Mouse (Mus musculus) heart, postnatal 25 days (tissue): ENCODE data around the gene Usp47. TPM values are rescaled to one million over a fixed set of nuclear protein-coding genes. Genes with fewer than 3 reads are reported as not detected.

Source experiments
- DNase-seq: peaks from one replicate; pipeline ENCODE4 v3.0.0; 2022; ENCODE audit warnings: low spot score
- intact Hi-C: fragments of 180-260 bp; cut with DNase I; formaldehyde crosslinking; loops from one replicate; pipeline ENCODE4 v1.15.1; 2025
- total RNA-seq, 2 experiments: library from RNA; stranded (reverse); gene quantifications; 2 replicates each; pipeline ENCODE4 v1.2.3; 2021

Usp47 gene
- total RNA-seq, 2 experiments from 2014 or later: 74.6 to 78.0 TPM

GRCm38 (mm10) chr7:112118086-112118485 is 94.8 kb downstream of the Usp47 start:
- intact Hi-C loops: no loop called here
- DNase-seq: no peak

- intact Hi-C loops: no loop called here
- DNase-seq: no peak
Measured at GRCm38 (mm10) chr7:112119248-112119647, 95.9 kb downstream of the Usp47 start.

- intact Hi-C loops: no loop called here
- DNase-seq: no peak
Measured at GRCm38 (mm10) chr7:112120861-112121810, 97.8 kb downstream of the Usp47 start.

GRCm38 (mm10) chr7:112121866-112122500 is 98.7 kb downstream of the Usp47 start:
- intact Hi-C loops: no loop called here
- no peak for DNase-seq

- intact Hi-C loops: no loop called here
- no peak for DNase-seq
Measured at GRCm38 (mm10) chr7:112123612-112124011, 100.3 kb downstream of the Usp47 start.

- DNase-seq: no peak
Measured at GRCm38 (mm10) chr7:112125625-112126260, 102.4 kb downstream of the Usp47 start.

GRCm38 (mm10) chr7:112127085-112127637 is 103.9 kb downstream of the Usp47 start:
- DNase-seq: no peak
- intact Hi-C loops: no loop called here

More at GRCm38 (mm10) chr7:112125625-112126260, 102.4 kb downstream of the Usp47 start:
- intact Hi-C loops: no loop called here

- DNase-seq: no peak
- intact Hi-C loops: no loop called here
Measured at GRCm38 (mm10) chr7:112127954-112128353, 104.7 kb downstream of the Usp47 start.

- intact Hi-C loops: no loop called here
- no peak for DNase-seq
Measured at GRCm38 (mm10) chr7:112128810-112129209, 105.5 kb downstream of the Usp47 start.

- no peak for DNase-seq
- intact Hi-C loops: no loop called here
Measured at GRCm38 (mm10) chr7:112129851-112130250, 106.5 kb downstream of the Usp47 start.

- intact Hi-C loops: no loop called here
- DNase-seq: no peak
Measured at GRCm38 (mm10) chr7:112130660-112131059, 107.4 kb downstream of the Usp47 start.

GRCm38 (mm10) chr7:112132005-112132404 is 108.7 kb downstream of the Usp47 start:
- intact Hi-C loops: no loop called here
- DNase-seq: no peak

GRCm38 (mm10) chr7:112133277-112133676 is 110.0 kb downstream of the Usp47 start:
- DNase-seq: no peak
- intact Hi-C loops: no loop called here

- intact Hi-C loops: no loop called here
- no peak for DNase-seq
Measured at GRCm38 (mm10) chr7:112135161-112135560, 111.9 kb downstream of the Usp47 start.

- DNase-seq: no peak
Measured at GRCm38 (mm10) chr7:112136537-112136936, 113.2 kb downstream of the Usp47 start.

GRCm38 (mm10) chr7:112138168-112138508 is 114.8 kb downstream of the Usp47 start:
- DNase-seq: no peak
- intact Hi-C loops: no loop called here

More at GRCm38 (mm10) chr7:112136537-112136936, 113.2 kb downstream of the Usp47 start:
- intact Hi-C loops: no loop called here

GRCm38 (mm10) chr7:112138509-112139405 is 115.5 kb downstream of the Usp47 start:
- intact Hi-C loops: no loop called here
- DNase-seq: peak; percentile 33

- intact Hi-C loops: no loop called here
- DNase-seq: no peak
Measured at GRCm38 (mm10) chr7:112140725-112141124, 117.4 kb downstream of the Usp47 start.

GRCm38 (mm10) chr7:112142616-112143015 is 119.3 kb downstream of the Usp47 start:
- intact Hi-C loops: no loop called here
- DNase-seq: no peak
